Mouse (Mus musculus) spleen, postnatal 10 days (tissue): ENCODE data around the gene Ndrg3.
"Not testable (repeated sequence)": the region's sequence is repeated elsewhere in the genome, so short reads cannot be mapped to it uniquely, and the experiment has no call there.

Source experiments
- DNase-seq, 2 experiments: peaks; one replicate each; pipeline ENCODE4 v3.0.0; 2021 to 2022; ENCODE audit warnings: low spot score in 2 of 2

The Ndrg3 gene

GRCm38 (mm10) chr2:156901883-156902282 lies 90.0 kb downstream of the Ndrg3 start:
- no peak for DNase-seq

- DNase-seq: no peak
Observed at GRCm38 (mm10) chr2:156901344-156901743, 90.5 kb downstream of the Ndrg3 start.

GRCm38 (mm10) chr2:156899184-156899583 lies 92.7 kb downstream of the Ndrg3 start:
- no peak for DNase-seq

- no peak for DNase-seq
Observed at GRCm38 (mm10) chr2:156898374-156898773, 93.5 kb downstream of the Ndrg3 start.

GRCm38 (mm10) chr2:156897034-156897433 lies 94.8 kb downstream of the Ndrg3 start:
- DNase-seq: no peak

GRCm38 (mm10) chr2:156896384-156896914 lies 95.4 kb downstream of the Ndrg3 start:
- DNase-seq: no peak

GRCm38 (mm10) chr2:156894496-156895265 lies 97.2 kb downstream of the Ndrg3 start:
- DNase-seq: no peak

GRCm38 (mm10) chr2:156892821-156893220 lies 99.0 kb downstream of the Ndrg3 start:
- no peak for DNase-seq

- no peak for DNase-seq
Observed at GRCm38 (mm10) chr2:156892240-156892639, 99.6 kb downstream of the Ndrg3 start.

GRCm38 (mm10) chr2:156888490-156888889 lies 103.4 kb downstream of the Ndrg3 start:
- DNase-seq: no peak

- DNase-seq: peak in 1 of 2 experiments; percentile 37
Observed at GRCm38 (mm10) chr2:156887017-156887416, 104.8 kb downstream of the Ndrg3 start, which contains the start of gene Sla2. Sla2 (minus strand) TSS chr2:156887192.

- DNase-seq: no peak
Observed at GRCm38 (mm10) chr2:156886084-156886631, 105.7 kb downstream of the Ndrg3 start.

GRCm38 (mm10) chr2:156885666-156886065 lies 106.2 kb downstream of the Ndrg3 start:
- DNase-seq: not testable (repeated sequence)

- no peak for DNase-seq
Observed at GRCm38 (mm10) chr2:156884396-156885211, 107.3 kb downstream of the Ndrg3 start.

GRCm38 (mm10) chr2:156882431-156883001 lies 109.3 kb downstream of the Ndrg3 start:
- DNase-seq: peak in 1 of 2 experiments; percentile 38

GRCm38 (mm10) chr2:156879541-156879940 lies 112.3 kb downstream of the Ndrg3 start:
- no peak for DNase-seq

- peak in 1 of 2 experiments; percentile 55 for DNase-seq
Observed at GRCm38 (mm10) chr2:156877726-156878125, 114.1 kb downstream of the Ndrg3 start.
